Mouse (Mus musculus): ENCODE results near the gene Casz1. TPM values are rescaled to one million over a fixed set of nuclear protein-coding genes. Genes with fewer than 3 reads are reported as not detected.

Gene Casz1
- polyA plus RNA-seq, 1 experiment from 2014 or later, result 6.3 TPM

DNA sequence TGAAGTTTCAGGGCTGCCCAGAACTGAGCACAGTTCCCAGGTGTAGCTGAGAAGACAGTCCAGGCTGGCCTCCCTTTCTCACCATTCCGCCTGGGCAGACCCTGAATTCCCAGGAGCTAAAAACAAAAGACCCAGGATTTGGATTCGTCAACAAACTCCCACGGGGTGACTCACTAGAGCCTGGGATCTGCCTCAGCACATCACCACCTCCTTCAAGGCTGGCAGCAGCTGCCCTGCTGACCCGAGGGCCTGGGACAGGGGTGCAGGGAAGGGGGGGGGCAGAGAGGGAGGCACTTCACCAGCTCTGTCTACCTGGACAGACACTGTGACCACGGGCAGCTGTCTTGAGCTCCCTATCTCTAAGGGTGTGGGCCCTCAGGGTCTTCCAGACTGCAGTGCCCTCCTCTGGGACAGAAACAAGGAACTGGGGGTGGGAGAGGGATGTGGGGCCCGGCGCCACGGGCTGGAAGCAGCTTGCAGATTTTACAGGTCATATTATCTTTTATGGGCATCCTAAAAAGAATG, 24.1 kb upstream of the Casz1 start:
- H3K27me3 ChIP-seq (ENCODE audit: low read depth, poor library complexity, severe bottlenecking), result peaks cover 57% of the 10 kb centered on the region
- DNase-seq (ENCODE audit: low spot score), result no peak
- H3K36me3 ChIP-seq, result no peaks in the 10 kb centered on the region
- 37% methylated on average over 8 of the region's 8 CpGs for whole genome bisulfite sequencing
- H3K4me3 ChIP-seq, result no peak overlapping the region
- no peaks in the 10 kb centered on the region for H3K9me3 ChIP-seq (replicated peaks)
- H3K4me1 ChIP-seq, result peaks cover 12% of the 10 kb centered on the region
- 0 out of 2 replicates have a peak overlapping the region, but pooled peaks have one; percentile 24 for H3K27ac ChIP-seq (replicated peaks)

DNA sequence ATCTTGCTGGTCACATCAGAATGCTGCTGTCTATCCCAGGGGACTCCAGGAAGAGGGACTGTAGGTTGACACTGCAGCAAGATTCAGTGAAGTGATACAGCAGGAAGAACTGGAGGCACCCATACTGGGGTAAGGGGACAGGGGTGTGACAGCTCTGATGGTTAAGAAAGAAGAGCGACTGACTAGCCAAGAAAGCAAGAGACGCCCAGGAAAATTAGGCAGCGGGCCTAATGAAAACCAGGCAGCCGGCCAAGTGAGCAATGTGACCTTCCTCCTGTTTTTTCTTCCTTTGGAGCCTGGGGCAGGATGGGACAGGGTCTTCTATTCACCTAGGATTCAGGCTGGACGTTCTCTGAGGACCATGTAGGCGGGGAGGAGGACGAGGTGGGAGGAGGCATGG, 22.7 kb upstream of the Casz1 start:
- WGBS, result 82% methylated on average over 7 of the region's 7 CpGs
- peaks cover 57% of the 10 kb centered on the region for H3K27me3 ChIP-seq (ENCODE audit: low read depth, poor library complexity, severe bottlenecking)

DNA sequence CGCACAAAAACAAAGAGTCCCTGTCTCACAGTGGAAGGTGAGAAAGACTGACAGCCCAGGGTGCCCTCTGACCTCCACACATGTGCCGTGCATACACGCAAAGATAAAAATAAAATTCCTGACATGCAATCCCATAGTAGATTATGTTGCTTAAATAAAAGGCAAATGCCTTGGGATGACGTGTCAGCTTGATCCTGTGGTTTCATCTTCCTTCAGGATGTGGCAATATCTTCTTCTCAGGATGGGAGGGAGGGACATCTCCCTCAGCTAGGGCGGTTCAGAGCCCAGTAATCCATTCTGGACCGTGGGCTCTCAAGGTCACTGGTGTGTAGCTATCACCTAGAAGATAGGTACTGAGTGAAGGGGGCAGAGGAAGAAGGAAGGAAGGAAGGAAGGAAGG, 21.3 kb upstream of the Casz1 start:
- Histone ChIP-seq H3K9me3 (replicated peaks) (no peaks in the 10 kb centered on the region), H3K27me3 (ENCODE audit: low read depth, poor library complexity, severe bottlenecking) (peaks cover 57% of the 10 kb centered on the region), H3K36me3 (no peaks in the 10 kb centered on the region), H3K4me1 (peaks cover 22% of the 10 kb centered on the region), H3K4me3 (no peak overlapping the region), H3K27ac (replicated peaks) (no peak overlapping the region)
- DNase-seq (ENCODE audit: low spot score), result no peak
- 89% methylated on average over 6 of the region's 6 CpGs for WGBS

More for the DNA sequence above, 22.7 kb upstream of the Casz1 start:
- Histone ChIP-seq H3K27ac (replicated peaks) (no peak overlapping the region), H3K36me3 (no peaks in the 10 kb centered on the region), H3K4me1 (peaks cover 10% of the 10 kb centered on the region), H3K9me3 (replicated peaks) (no peaks in the 10 kb centered on the region), H3K4me3 (no peak overlapping the region)
- no peak for DNase-seq (ENCODE audit: low spot score)

DNA sequence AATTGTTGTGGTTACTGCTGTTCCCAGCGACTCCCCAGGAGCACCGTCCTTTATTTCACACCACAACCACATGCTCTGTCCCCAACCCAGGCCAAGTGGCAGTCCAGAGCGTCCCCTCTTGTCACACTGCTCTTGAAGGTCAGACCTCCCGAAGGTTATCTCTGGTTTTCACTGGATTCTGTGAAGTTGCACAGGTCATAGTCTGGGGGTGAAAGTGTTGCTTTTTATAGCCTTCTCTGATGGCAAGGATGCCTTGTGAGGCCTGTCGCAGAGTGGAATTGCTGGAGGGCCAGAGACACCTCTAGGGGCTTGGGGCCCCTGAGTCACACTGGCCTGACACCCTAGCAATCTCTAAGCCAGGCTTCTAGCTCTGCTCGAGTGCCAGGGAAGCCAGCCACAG, 20.5 kb upstream of the Casz1 start:
- Histone ChIP-seq H3K27ac (replicated peaks) (no peak overlapping the region), H3K4me1 (peaks cover 30% of the 10 kb centered on the region), H3K9me3 (replicated peaks) (no peaks in the 10 kb centered on the region), H3K4me3 (no peak overlapping the region), H3K36me3 (no peaks in the 10 kb centered on the region), H3K27me3 (ENCODE audit: low read depth, poor library complexity, severe bottlenecking) (peaks cover 63% of the 10 kb centered on the region)
- no peak for DNase-seq (ENCODE audit: low spot score)
- WGBS, result 72% methylated on average over 6 of the region's 6 CpGs

DNA sequence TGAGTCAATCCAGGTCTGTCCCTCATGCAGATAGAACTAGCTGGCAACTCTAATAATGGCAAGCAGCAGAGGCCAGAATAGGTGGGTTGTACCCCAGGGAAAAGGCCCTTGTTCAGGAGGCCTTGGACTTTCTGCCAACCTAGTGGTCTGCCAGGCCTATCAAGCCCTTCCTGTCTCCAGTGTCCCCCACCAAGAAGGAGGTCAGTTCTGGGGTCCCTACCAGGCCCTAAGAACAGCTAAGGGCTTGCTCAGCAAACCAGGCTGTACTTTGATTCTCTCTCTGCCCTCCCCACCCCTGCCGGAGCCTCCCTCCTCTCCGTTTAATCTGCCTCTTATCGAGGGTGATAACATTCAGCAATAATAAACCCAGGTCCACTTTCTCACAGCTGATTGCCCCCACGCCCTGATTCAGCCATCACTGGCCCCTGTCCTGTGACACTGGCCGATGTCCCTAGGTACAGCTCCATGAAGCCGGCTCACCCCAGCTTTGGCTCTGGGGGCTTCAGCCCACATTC, 19.1 kb upstream of the Casz1 start:
- no peak overlapping the region for H3K27ac ChIP-seq (replicated peaks)
- H3K9me3 ChIP-seq (replicated peaks), result no peaks in the 10 kb centered on the region
- H3K4me1 ChIP-seq, result peaks cover 40% of the 10 kb centered on the region
- peaks cover 69% of the 10 kb centered on the region for H3K27me3 ChIP-seq (ENCODE audit: low read depth, poor library complexity, severe bottlenecking)
- DNase-seq (ENCODE audit: low spot score), result no peak
- no peak overlapping the region for H3K4me3 ChIP-seq
- H3K36me3 ChIP-seq, result no peaks in the 10 kb centered on the region
- WGBS, result 90% methylated on average over 6 of the region's 6 CpGs

DNA sequence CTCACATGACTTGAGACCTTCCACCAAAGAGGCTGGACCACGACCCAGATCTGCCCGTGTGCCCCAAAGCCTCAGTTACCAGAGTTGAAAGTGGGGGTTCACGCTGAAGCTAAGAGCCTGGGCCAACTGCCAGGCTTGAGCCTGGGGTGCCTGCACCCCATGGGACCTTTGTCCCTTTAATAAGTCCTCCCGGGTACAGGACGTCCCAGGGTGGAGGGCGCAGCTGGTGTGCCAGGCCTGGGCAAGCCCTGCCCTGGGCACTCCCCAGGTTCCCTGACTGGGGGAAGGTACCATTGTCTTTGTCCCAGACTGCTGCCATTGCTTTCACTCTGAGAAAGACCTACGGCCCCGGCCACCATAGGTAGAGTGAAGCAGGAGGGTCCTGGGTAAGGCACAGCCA, 18.2 kb upstream of the Casz1 start:
- peaks cover 75% of the 10 kb centered on the region for H3K27me3 ChIP-seq (ENCODE audit: low read depth, poor library complexity, severe bottlenecking)

DNA sequence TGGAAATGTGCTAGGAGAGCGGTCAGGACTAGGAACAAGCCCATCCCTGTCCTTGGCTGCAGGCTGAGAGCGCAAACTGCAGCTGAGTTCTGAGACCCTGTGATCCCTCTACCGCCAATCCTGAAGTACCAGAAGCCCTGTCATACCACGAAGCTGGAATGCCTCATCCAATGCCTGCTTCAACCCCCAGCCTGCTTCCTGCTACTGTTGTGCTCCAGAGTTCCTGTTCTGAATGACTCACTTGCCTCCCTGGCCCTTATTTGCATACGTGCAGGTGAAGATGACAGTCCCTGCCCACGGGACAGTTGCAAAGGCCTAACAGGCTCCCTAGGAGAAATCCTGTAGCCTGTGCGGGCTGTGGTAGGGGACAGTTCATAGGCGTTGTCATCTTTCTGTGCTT, 13.3 kb upstream of the Casz1 start:
- Histone ChIP-seq H3K9me3 (replicated peaks) (no peaks in the 10 kb centered on the region), H3K36me3 (no peaks in the 10 kb centered on the region), H3K4me1 (peaks cover 51% of the 10 kb centered on the region), H3K27ac (replicated peaks) (no peak overlapping the region), H3K27me3 (ENCODE audit: low read depth, poor library complexity, severe bottlenecking) (peaks cover 96% of the 10 kb centered on the region), H3K4me3 (no peak overlapping the region)
- 78% methylated on average over 8 of the region's 8 CpGs for WGBS
- no peak for DNase-seq (ENCODE audit: low spot score)

More for the DNA sequence above, 18.2 kb upstream of the Casz1 start:
- no peak for DNase-seq (ENCODE audit: low spot score)
- Histone ChIP-seq H3K4me3 (no peak overlapping the region), H3K27ac (replicated peaks) (0 out of 2 replicates have a peak overlapping the region, but pooled peaks have one; percentile 20), H3K36me3 (no peaks in the 10 kb centered on the region), H3K9me3 (replicated peaks) (no peaks in the 10 kb centered on the region), H3K4me1 (peaks cover 44% of the 10 kb centered on the region)
- 70% methylated on average over 8 of the region's 8 CpGs for WGBS

DNA sequence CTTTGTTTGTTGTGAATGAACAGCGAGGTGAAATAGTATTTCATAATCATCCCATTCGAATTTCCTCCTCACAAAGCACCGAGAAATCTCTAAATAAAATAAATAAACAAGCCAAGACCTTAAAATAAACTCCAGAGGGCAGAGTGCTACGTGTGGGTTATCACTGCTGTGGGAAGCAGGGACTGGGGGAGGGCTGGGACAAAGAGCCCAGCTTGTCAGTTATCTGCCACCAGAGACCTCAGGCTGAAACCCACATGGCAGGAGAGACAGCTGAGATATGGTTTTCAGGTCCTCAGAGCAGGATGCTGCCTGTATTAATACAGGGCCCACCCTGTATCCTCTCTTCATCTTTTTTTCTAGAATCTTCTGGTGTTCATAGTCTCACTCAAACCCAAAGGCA, 9.2 kb upstream of the Casz1 start:
- H3K36me3 ChIP-seq, result no peaks in the 10 kb centered on the region
- DNase-seq (ENCODE audit: low spot score), result no peak
- H3K4me1 ChIP-seq, result peaks cover 21% of the 10 kb centered on the region
- H3K4me3 ChIP-seq, result no peak overlapping the region
- H3K27ac ChIP-seq (replicated peaks), result no peak overlapping the region
- peaks cover 96% of the 10 kb centered on the region for H3K27me3 ChIP-seq (ENCODE audit: low read depth, poor library complexity, severe bottlenecking)
- 72% methylated on average over 4 of the region's 4 CpGs for WGBS
- H3K9me3 ChIP-seq (replicated peaks), result no peaks in the 10 kb centered on the region

DNA sequence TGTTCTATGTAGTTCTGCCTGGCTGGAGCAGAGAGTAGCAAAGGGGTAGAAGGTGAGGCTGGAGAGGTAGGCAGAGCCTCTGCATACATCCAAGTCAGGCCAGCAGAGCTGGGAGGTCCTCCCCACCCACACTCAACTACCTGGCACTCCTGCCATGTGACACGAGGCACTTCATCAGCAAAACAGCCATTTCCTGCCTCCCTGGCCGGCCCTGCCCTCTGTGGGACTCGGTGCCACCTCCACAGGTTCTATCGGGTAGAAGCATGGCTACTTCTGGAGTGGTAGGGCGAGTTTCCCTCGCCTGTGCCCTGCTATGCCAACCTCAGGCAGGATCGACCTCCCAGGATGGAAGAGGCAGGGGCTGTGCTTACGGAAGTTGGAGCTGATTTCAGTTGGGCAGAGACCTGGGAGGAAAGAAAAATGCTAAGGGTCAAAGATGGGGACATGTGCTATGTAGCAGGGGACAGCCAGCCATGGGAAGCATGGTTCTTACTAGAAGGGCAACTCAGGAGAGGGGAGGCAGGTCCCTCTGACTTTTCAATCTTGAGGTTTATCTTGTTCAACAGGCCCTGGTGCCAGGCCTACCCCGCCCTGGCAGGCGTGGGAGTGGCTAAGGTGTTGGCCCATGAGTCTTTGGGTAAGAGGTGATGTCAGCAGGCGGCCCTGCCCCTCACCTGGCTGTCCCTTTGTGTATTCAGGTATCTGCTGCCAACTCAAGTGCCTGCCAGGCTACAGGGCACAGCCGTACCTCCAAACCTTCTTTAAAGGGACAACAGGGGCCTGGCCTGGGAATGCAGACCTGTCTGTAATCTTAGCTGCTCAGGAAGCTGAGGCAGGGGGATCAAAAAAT, 6.5 kb upstream of the Casz1 start:
- peaks cover 23% of the 10 kb centered on the region for H3K4me1 ChIP-seq
- H3K27ac ChIP-seq (replicated peaks), result no peak overlapping the region
- 82% methylated on average over 12 of the region's 12 CpGs for WGBS
- H3K27me3 ChIP-seq (ENCODE audit: low read depth, poor library complexity, severe bottlenecking), result peaks cover 98% of the 10 kb centered on the region
- no peak overlapping the region for H3K4me3 ChIP-seq
- H3K9me3 ChIP-seq (replicated peaks), result no peaks in the 10 kb centered on the region
- DNase-seq (ENCODE audit: low spot score), result no peak
- H3K36me3 ChIP-seq, result no peaks in the 10 kb centered on the region

DNA sequence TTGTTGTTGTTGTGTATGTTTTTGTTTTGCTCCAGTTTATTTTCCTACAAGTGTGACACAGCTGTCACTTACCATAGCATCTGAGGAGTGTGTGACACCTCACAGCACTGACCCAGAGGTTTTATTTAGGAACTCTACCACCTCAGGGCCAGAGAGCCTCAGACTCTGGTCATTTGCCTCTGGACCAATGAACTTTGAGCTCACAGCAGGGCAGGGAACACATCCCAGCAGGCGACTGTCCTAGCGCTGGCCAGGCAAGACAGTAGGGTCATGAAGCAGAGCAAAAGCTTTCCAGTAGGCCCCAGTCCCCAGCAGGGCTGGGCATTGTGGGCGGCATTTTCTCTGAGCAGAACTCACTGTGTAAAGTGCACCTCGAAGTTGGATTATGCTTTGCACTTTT, 1.2 kb upstream of the Casz1 start:
- Histone ChIP-seq H3K4me1 (peaks cover 68% of the 10 kb centered on the region), H3K36me3 (no peaks in the 10 kb centered on the region), H3K27ac (replicated peaks) (no peak overlapping the region), H3K4me3 (no peak overlapping the region), H3K27me3 (ENCODE audit: low read depth, poor library complexity, severe bottlenecking) (peaks cover 100% of the 10 kb centered on the region), H3K9me3 (replicated peaks) (no peaks in the 10 kb centered on the region)
- WGBS, result 6% methylated on average over 4 of the region's 4 CpGs
- DNase-seq (ENCODE audit: low spot score), result peak; percentile 38

DNA sequence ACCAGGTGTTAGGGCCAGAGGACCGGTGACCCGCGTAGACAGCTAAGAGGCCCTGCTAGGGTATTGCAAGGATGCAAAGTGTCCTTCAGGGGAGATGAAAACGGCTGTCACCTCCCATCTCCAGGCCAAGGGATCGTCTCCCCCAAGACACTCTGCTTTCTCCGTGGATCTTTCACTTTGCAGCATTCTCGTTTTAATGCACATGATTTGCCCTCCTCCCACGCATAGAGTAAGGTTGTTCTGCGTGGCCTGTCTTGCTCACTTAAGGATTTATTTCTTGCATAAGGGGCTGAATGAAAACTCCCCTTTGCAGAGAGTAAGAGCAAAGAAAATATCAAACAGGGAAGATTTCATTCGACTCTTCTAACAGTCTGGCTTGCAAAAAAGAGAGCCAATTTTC, 593 bp upstream of the Casz1 start:
- Histone ChIP-seq H3K9me3 (replicated peaks) (no peaks in the 10 kb centered on the region), H3K36me3 (no peaks in the 10 kb centered on the region), H3K4me1 (peaks cover 73% of the 10 kb centered on the region), H3K4me3 (peak overlapping the region; percentile 74), H3K27me3 (ENCODE audit: low read depth, poor library complexity, severe bottlenecking) (peaks cover 100% of the 10 kb centered on the region), H3K27ac (replicated peaks) (no peak overlapping the region; the same call in 1 of the 2 replicates)
- DNase-seq (ENCODE audit: low spot score), result peak; percentile 28
- 1% methylated on average over 10 of the region's 10 CpGs for WGBS

DNA sequence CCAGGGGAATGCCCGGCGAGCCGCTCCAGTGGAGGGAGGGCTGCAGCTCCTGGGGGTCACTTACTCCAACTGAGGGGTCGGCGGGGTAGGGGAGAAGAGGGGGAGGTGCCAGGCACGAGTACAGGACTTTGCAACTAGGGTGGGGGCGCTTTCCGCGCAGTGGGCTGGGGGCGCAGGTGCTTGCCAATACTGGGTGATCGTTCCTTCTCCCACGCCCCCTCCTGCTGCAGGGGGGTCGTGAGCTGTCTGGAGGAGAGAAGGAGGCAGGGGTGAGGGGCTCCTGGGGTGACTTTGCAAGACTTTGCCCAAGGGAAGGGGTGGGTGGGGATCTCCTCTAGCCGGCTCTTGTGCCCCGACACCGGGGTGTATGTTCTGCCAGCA, 541 bp downstream of the Casz1 start:
- H3K36me3 ChIP-seq, result no peaks in the 10 kb centered on the region
- H3K4me3 ChIP-seq, result peak overlapping the region; percentile 74
- DNase-seq (ENCODE audit: low spot score), result no peak
- peaks cover 77% of the 10 kb centered on the region for H3K4me1 ChIP-seq
- peak overlapping the region; percentile 73 for H3K27ac ChIP-seq (replicated peaks)
- H3K27me3 ChIP-seq (ENCODE audit: low read depth, poor library complexity, severe bottlenecking), result peaks cover 100% of the 10 kb centered on the region
- 2% methylated on average over 16 of the region's 16 CpGs for WGBS
- no peaks in the 10 kb centered on the region for H3K9me3 ChIP-seq (replicated peaks)

DNA sequence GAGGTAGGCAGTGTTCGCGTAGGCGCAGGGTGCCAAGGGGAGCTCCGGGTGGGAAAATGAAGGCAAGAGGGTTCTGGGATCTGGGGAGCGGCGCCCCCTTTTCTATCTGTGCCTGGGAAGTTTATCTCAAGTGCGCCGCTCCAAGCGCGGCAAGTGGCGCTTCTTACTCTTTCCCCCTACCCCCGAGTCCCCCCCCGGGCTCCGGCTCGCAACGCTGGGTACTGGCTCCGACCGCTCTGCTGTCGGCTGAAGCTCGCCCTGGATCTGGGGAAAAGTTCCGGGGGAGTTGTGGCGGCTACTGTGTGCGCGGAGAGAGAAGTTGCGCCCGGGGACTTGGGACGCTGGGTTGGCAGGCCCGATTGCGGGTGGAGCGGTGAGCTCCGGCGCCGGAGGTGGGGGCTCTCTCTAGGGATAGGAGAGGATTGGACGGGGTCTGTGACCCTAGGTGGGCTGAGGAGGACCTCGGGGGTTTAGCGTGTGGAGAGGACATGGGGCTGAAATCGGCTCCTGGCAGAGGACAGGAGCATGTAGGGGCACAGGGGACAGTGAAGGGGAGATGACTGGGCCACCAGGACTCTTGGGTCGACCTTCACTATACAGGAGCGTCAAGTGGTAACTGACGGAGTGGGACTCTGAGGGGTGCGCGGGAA, 1.1 kb downstream of the Casz1 start:
- peaks cover 83% of the 10 kb centered on the region for H3K4me1 ChIP-seq
- H3K27me3 ChIP-seq (ENCODE audit: low read depth, poor library complexity, severe bottlenecking), result peaks cover 100% of the 10 kb centered on the region
- H3K9me3 ChIP-seq (replicated peaks), result no peaks in the 10 kb centered on the region
- peak; percentile 62 for DNase-seq (ENCODE audit: low spot score)
- no peaks in the 10 kb centered on the region for H3K36me3 ChIP-seq
- H3K4me3 ChIP-seq, result peak overlapping the region; percentile 74
- peak overlapping the region; percentile 73 for H3K27ac ChIP-seq (replicated peaks)
- under 1% methylated on average over 42 of the region's 42 CpGs for WGBS
